Mouse (Mus musculus) lung, embryonic 16.5 days (tissue): ENCODE measurements around the gene Mast1. TPM values are rescaled to one million over a fixed set of nuclear protein-coding genes. Genes with fewer than 3 reads are reported as not detected.

Experiments used
- ATAC-seq: fragments of 200-750 bp; cut with Nextera tagmentation; 2 replicates; pipeline ENCODE4 v1.8.0; 2017; ENCODE audit warnings: low read depth, mild to moderate bottlenecking, moderate library complexity
- H3K27ac ChIP-seq: fragments of 300-500 bp; sonication (generic); 2 replicates; pipeline ENCODE4 v1.5.1; 2014; ENCODE audit warnings: mild to moderate bottlenecking, control low read depth, low read length
- H3K27me3 ChIP-seq: fragments of 300-500 bp; sonication (generic); 2 replicates; pipeline ENCODE4 v1.6.1; 2014; ENCODE audit warnings: low read depth, low read length, mixed read lengths; ENCODE audit not compliant: control insufficient read depth, insufficient read depth
- H3K36me3 ChIP-seq: fragments of 300-500 bp; sonication (generic); 2 replicates; pipeline ENCODE4 v1.6.1; 2014; ENCODE audit warnings: low read length; ENCODE audit not compliant: control insufficient read depth, insufficient read depth
- H3K4me1 ChIP-seq: fragments of 300-500 bp; sonication (generic); replicated peaks from 2 replicates; pipeline ENCODE4 v1.6.1; 2014; ENCODE audit warnings: low read length, mixed read lengths; ENCODE audit not compliant: control insufficient read depth, insufficient read depth
- H3K4me2 ChIP-seq: fragments of 300-500 bp; sonication (generic); 2 replicates; pipeline ENCODE4 v1.6.1; 2014; ENCODE audit warnings: low read depth, low read length, control low read depth
- H3K4me3 ChIP-seq: fragments of 300-500 bp; sonication (generic); 2 replicates; pipeline ENCODE4 v1.5.1; 2014; ENCODE audit warnings: mild to moderate bottlenecking, low read length, control low read depth
- H3K9ac ChIP-seq: fragments of 300-500 bp; sonication (generic); 2 replicates; pipeline ENCODE4 v1.6.1; 2014; ENCODE audit warnings: low read length, control low read depth
- H3K9me3 ChIP-seq: fragments of 300-500 bp; sonication (generic); 2 replicates; pipeline ENCODE4 v1.6.1; 2016; ENCODE audit warnings: low read length; ENCODE audit not compliant: control insufficient read depth
- WGBS: fragments of 180-500 bp; shearing (Covaris S2); extraction: QIAGEN DNeasy Blood & Tissue Kit; methylation state at CpG from one replicate; pipeline ENCODE4 v1.1.7; 2014; 5-methylcytosine and 5-hydroxymethylcytosine counted together
- polyA plus RNA-seq: library from polyadenylated mRNA; unstranded; fragments of >200 nt; fragmentation: Nextera tagmentation; extraction: Ambion mirVana; gene quantifications from 2 replicates; pipeline ENCODE4 v1.2.1, GENCODE M21; 2015

Mast1 gene
- polyA plus RNA-seq, 1 experiment from 2014 or later, result 0.64 TPM

- 18% methylated on average over 11 of the region's 11 CpGs for WGBS
- Histone ChIP-seq H3K4me1 (peaks cover 77% of the 10 kb centered on the region), H3K36me3 (no peaks in the 10 kb centered on the region), H3K9me3 (no peaks in the 10 kb centered on the region), H3K4me3 (peak overlapping the region; percentile 45), H3K27me3 (no peaks in the 10 kb centered on the region), H3K4me2 (peak overlapping the region; percentile 93), H3K9ac (peak overlapping the region; percentile 69), H3K27ac (peak overlapping the region; percentile 96)
- ATAC-seq, result no peak
Observed at GRCm38 (mm10) chr8:84980622-84981358, 43.6 kb upstream of the Mast1 start.

- Histone ChIP-seq H3K9me3 (no peaks in the 10 kb centered on the region), H3K4me2 (peak overlapping the region; percentile 93), H3K4me1 (peaks cover 78% of the 10 kb centered on the region), H3K36me3 (no peaks in the 10 kb centered on the region), H3K4me3 (peak overlapping the region; percentile 45), H3K27me3 (no peaks in the 10 kb centered on the region), H3K27ac (peak overlapping the region; percentile 96), H3K9ac (peak overlapping the region; percentile 69)
- ATAC-seq, result peak; percentile 62
- WGBS, result 2% methylated on average over 37 of the region's 42 CpGs
Observed at GRCm38 (mm10) chr8:84979599-84980421, 42.7 kb upstream of the Mast1 start.

GRCm38 (mm10) chr8:84978248-84978940 is 41.2 kb upstream of the Mast1 start, which contains the start of gene Junb:
Gene Junb, minus strand, starts transcription at chr8:84978718.
- WGBS, result under 1% methylated on average over 62 of the region's 63 CpGs

GRCm38 (mm10) chr8:84977435-84978247 is 40.5 kb upstream of the Mast1 start:
- Histone ChIP-seq H3K36me3 (peaks cover 8% of the 10 kb centered on the region; the same call in 1 of the 2 replicates), H3K27ac (peak overlapping the region; percentile 96), H3K27me3 (no peaks in the 10 kb centered on the region), H3K9me3 (no peaks in the 10 kb centered on the region), H3K4me1 (peaks cover 70% of the 10 kb centered on the region), H3K4me3 (peak overlapping the region; percentile 70), H3K4me2 (peak overlapping the region; percentile 93), H3K9ac (peak overlapping the region; percentile 75)
- WGBS, result under 1% methylated on average over 69 of the region's 70 CpGs
- no peak for ATAC-seq

More at GRCm38 (mm10) chr8:84978248-84978940, 41.2 kb upstream of the Mast1 start, which contains the start of gene Junb:
- Histone ChIP-seq H3K27me3 (no peaks in the 10 kb centered on the region), H3K4me2 (peak within 1 kb of the TSS; percentile 93), H3K9ac (peak within 1 kb of the TSS; percentile 75), H3K9me3 (no peaks in the 10 kb centered on the region), H3K4me1 (peaks cover 71% of the 10 kb centered on the region), H3K36me3 (0 out of 2 replicates have a peak, but pooled peaks cover 5% of the 10 kb centered on the region), H3K4me3 (peak within 1 kb of the TSS; percentile 70), H3K27ac (peak within 1 kb of the TSS; percentile 96)
- peak; percentile 65 for ATAC-seq

GRCm38 (mm10) chr8:84976763-84977434 is 39.7 kb upstream of the Mast1 start:
- ATAC-seq, result no peak
- peaks cover 13% of the 10 kb centered on the region; the same call in 1 of the 2 replicates for H3K36me3 ChIP-seq
- peak overlapping the region; percentile 75 for H3K9ac ChIP-seq
- H3K4me1 ChIP-seq, result peaks cover 63% of the 10 kb centered on the region
- H3K4me2 ChIP-seq, result peak overlapping the region; percentile 93
- peak overlapping the region; percentile 96 for H3K27ac ChIP-seq
- no peaks in the 10 kb centered on the region for H3K27me3 ChIP-seq
- H3K9me3 ChIP-seq, result no peaks in the 10 kb centered on the region
- 1% methylated on average over 25 of the region's 25 CpGs for WGBS
- peak overlapping the region; percentile 70 for H3K4me3 ChIP-seq

DNA sequence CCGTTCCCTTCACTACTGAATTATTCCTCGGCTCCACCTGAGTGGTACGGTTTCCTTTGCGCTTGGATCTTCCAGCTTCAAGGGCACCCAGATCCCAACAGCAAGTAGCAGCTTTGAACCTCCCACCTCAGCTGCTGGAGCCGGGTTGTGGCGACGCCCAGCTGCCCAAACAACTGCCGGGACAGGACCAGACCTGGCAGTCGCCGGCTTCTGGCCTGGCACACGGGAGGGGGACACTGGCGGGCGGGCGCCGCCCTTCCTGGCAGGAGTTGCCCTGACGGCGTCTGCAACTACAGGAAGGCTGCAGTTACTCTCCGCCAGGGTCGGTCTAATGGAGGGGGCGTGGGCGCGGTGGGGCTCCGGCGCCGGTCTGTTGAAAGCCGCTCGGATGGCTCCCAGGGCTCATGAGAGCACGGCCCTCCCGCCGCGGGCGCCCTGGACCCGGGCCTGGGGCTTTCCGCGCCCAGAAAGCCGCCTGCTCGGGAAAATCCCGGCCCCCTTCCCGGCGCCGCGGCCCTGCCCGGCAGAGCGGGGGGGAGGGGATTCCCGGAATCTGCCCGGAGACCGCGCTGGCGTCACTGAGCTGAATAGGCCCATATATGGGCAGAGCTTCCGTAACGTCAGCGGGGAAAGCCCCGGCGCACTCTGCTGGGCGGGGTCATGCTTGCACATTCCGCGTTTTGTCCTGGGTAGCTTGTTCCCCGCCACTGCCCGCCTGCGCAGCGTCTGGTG is 39.0 kb upstream of the Mast1 start:
- Histone ChIP-seq H3K4me1 (peaks cover 56% of the 10 kb centered on the region), H3K27ac (peak overlapping the region; percentile 96), H3K4me2 (peak overlapping the region; percentile 93), H3K4me3 (peak overlapping the region; percentile 70), H3K27me3 (no peaks in the 10 kb centered on the region), H3K9me3 (no peaks in the 10 kb centered on the region), H3K36me3 (peaks cover 20% of the 10 kb centered on the region; the same call in 1 of the 2 replicates), H3K9ac (peak overlapping the region; percentile 75)
- ATAC-seq, result peak; percentile 70
- WGBS, result under 1% methylated on average over 56 of the region's 61 CpGs

DNA sequence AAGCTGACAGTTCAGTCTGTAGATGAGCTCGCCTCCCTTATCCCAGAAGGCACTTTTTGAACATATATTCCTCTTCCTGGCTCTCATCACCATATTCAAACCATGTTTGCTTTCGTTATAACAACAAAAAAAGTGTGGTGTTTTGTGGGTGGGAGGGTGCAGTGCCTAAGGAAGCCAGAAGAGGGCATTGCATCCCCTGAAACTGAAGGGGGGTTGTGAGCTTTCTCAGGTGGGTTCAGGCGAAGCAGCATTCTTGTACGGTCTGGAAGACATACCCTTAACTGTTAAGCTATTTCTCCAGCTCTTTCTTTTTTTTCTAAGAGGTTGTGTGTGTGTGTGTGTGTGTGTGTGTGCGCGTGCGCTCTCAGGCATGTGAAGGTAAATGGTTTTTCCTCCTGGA is 38.3 kb upstream of the Mast1 start:
- H3K27me3 ChIP-seq, result no peaks in the 10 kb centered on the region
- peaks cover 21% of the 10 kb centered on the region for H3K36me3 ChIP-seq
- no peak overlapping the region; the same call in 1 of the 2 replicates for H3K27ac ChIP-seq
- ATAC-seq, result no peak
- H3K4me2 ChIP-seq, result peak overlapping the region; percentile 93
- WGBS, result 33% methylated on average over 7 of the region's 7 CpGs
- no peak overlapping the region for H3K4me3 ChIP-seq
- H3K9ac ChIP-seq, result no peak overlapping the region; the same call in 1 of the 2 replicates
- H3K4me1 ChIP-seq, result peaks cover 56% of the 10 kb centered on the region
- no peaks in the 10 kb centered on the region for H3K9me3 ChIP-seq
